ENCODE assay signal across 8 mouse cellular contexts in genomic region chr8:20593841-20594240, GRCm38 (mm10). TPM values are rescaled to one million over a fixed set of nuclear protein-coding genes. Genes with fewer than 3 reads are reported as not detected.
DNase-seq lines count a peak whose midpoint lies in the region; TF ChIP-seq lines count a peak whose summit lies in the region.
"Not testable (repeated sequence)": the region's sequence is repeated elsewhere in the genome, so short reads cannot be mapped to it uniquely, and the experiment has no call there.

No protein-coding gene starts in this region.

- DNase-seq in B cell, adult 2 months: peak; percentile 35 to 47
- DNase-seq in cerebellum, adult 18-20 months: peak; percentile 24 to 53
- peak; percentile 56 for DNase-seq in gastrocnemius, adult 18-20 months (ENCODE audit: low spot score)
- DNase-seq in heart, postnatal 25 days (ENCODE audit: low spot score): peak; percentile 70
- DNase-seq in layer of hippocampus, adult 2 months (ENCODE audit: low spot score in 2 of 2): peak; percentile 18 to 41
- peak; percentile 56 for DNase-seq in lung, postnatal 10 days
- DNase-seq in right cerebral cortex, postnatal 4 days: peak; percentile 42
- peak; percentile 46 for DNase-seq in thymus, postnatal 4 days

- not testable (repeated sequence) for TF ChIP-seq CTCF in layer of hippocampus, adult 2 months (conservative IDR thresholded peaks at IDR 0.05)

- intact Hi-C loops in heart, postnatal 25 days (cut with DNase I): not testable (repeated sequence)

- H3K4me3 ChIP-seq in layer of hippocampus, adult 2 months: not testable (repeated sequence)

- H3K27ac ChIP-seq in layer of hippocampus, adult 2 months: not testable (repeated sequence)

RNA-seq across cellular contexts. Expression of gene Gm21119, which starts 20.9 kb away (rescaled TPM):
- total RNA-seq in gastrocnemius, adult 18-20 months (2021): under 1 TPM; 0.11 to 0.69 TPM
- under 1 TPM; 0.17 to 0.44 TPM for total RNA-seq in heart, postnatal 25 days (2021)
- 1 to 10 TPM in 1 of 2 experiments, under 1 TPM in 1; 0.88 to 1.2 TPM for total RNA-seq in layer of hippocampus, adult 2 months (2021)
